Mouse (Mus musculus) liver, adult 2 months (tissue): ENCODE results near the gene Hspb9.

Experiments used
- CTCF ChIP-seq: fragments of 200-500 bp; IDR thresholded peaks from 2 replicates; pipeline ENCODE4 v1.5.1; 2011; ENCODE audit warnings: low read depth, low read length, control low read depth
- POLR2A ChIP-seq: fragments of 200-500 bp; IDR thresholded peaks from 2 replicates; pipeline ENCODE4 v1.6.1; 2011; ENCODE audit warnings: low read length, control low read depth; ENCODE audit not compliant: insufficient read depth; ENCODE audit errors: extremely low read depth

- TF ChIP-seq CTCF (no peak), POLR2A (no peak)
These were observed 36.5 kb downstream of the Hspb9 start for GRCm38 (mm10) chr11:100750127-100750526.
